Mouse (Mus musculus): ENCODE measurements around the gene Olfr1008. TPM values are rescaled to one million over a fixed set of nuclear protein-coding genes. Genes with fewer than 3 reads are reported as not detected.
"Not testable (repeated sequence)": the region's sequence is repeated elsewhere in the genome, so short reads cannot be mapped to it uniquely, and the experiment has no call there.

The Olfr1008 gene
- not detected in 2 replicates for polyA plus RNA-seq (2015; fragmentation: Nextera tagmentation; extraction: Ambion mirVana)

- Histone ChIP-seq H3K4me1 (replicated peaks) (no peaks in the 10 kb centered on the region), H3K36me3 (no peaks in the 10 kb centered on the region), H3K9ac (no peak within 1 kb of the TSS), H3K4me3 (no peak within 1 kb of the TSS), H3K27ac (replicated peaks) (no peak within 1 kb of the TSS), H3K4me2 (no peak within 1 kb of the TSS), H3K27me3 (no peaks in the 10 kb centered on the region), H3K9me3 (no peaks in the 10 kb centered on the region)
- ATAC-seq (ENCODE audit: low FRiP score, low read depth): no peak
These were observed at the start of gene Olfr1008 for GRCm38 (mm10) chr2:85689131-85689530. Gene Olfr1008, plus strand, starts transcription at chr2:85689431.

DNA sequence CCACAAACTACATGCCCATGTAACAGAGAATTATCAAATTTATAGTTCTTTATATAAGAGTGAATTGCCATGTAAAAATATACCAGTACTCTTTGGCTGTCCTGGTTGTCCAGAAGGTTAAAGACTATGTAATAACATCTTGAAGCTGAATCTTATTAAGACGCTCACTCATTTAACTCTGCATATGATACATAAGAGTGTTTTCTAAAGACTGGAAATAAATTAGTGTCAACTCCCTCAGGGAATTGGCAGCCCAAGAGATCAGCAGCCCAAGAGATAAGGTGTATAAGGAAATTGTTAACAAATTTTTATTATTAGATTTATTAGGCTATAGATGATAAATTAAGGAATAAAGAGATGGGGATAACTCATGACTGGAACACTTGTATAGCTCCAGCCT lies 38.6 kb upstream of the Olfr1008 start, which contains the start of gene Olfr1002:
Gene Olfr1002 (minus strand): TSS at position 101 of the 400 bp plus-strand sequence.
- WGBS: 98% methylated on average over 1 of the region's 1 CpGs
- Histone ChIP-seq H3K4me1 (replicated peaks) (no peaks in the 10 kb centered on the region), H3K9me3 (no peaks in the 10 kb centered on the region), H3K9ac (no peak within 1 kb of the TSS), H3K27ac (replicated peaks) (no peak within 1 kb of the TSS), H3K27me3 (no peaks in the 10 kb centered on the region), H3K4me2 (no peak within 1 kb of the TSS), H3K4me3 (no peak within 1 kb of the TSS), H3K36me3 (no peaks in the 10 kb centered on the region)
- no peak for ATAC-seq (ENCODE audit: low FRiP score, low read depth)

DNA sequence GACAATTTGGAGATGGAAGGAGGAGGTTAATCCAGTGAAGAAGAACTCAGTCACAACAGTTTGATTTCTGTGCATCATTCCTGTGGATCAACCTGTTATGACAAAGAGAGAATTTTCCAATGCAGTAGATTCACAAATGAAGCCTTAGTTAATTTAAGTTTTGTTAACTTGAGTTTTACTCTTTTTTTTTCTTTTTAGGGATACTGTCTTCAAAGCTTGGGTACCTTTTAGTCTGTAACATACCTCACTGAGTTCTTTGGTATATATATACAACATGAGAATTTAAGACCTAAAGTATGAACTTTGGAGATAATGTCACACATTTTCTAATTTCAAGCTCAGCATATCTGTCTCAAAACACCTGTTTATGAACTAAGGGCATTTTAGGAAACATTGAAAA lies 24.9 kb upstream of the Olfr1008 start, which contains the start of gene Olfr154:
Gene Olfr154 (minus strand): TSS at position 101 of the 400 bp plus-strand sequence.
- H3K4me1 ChIP-seq (replicated peaks); ATAC-seq (ENCODE audit: low FRiP score, low read depth); H3K9me3 ChIP-seq; H3K9ac ChIP-seq; H3K4me3 ChIP-seq; H3K4me2 ChIP-seq; H3K27me3 ChIP-seq; H3K27ac ChIP-seq (replicated peaks); H3K36me3 ChIP-seq: not testable (repeated sequence)

GRCm38 (mm10) chr2:85678667-85679066 lies 10.6 kb upstream of the Olfr1008 start, which contains the start of gene Olfr1006:
Gene Olfr1006, minus strand, starts transcription at chr2:85678767.
- ATAC-seq (ENCODE audit: low FRiP score, low read depth): no peak
- Histone ChIP-seq H3K4me2 (no peak within 1 kb of the TSS), H3K4me1 (replicated peaks) (no peaks in the 10 kb centered on the region), H3K9me3 (no peaks in the 10 kb centered on the region), H3K36me3 (no peaks in the 10 kb centered on the region), H3K9ac (no peak within 1 kb of the TSS), H3K27ac (replicated peaks) (no peak within 1 kb of the TSS), H3K27me3 (no peaks in the 10 kb centered on the region), H3K4me3 (no peak within 1 kb of the TSS)

DNA sequence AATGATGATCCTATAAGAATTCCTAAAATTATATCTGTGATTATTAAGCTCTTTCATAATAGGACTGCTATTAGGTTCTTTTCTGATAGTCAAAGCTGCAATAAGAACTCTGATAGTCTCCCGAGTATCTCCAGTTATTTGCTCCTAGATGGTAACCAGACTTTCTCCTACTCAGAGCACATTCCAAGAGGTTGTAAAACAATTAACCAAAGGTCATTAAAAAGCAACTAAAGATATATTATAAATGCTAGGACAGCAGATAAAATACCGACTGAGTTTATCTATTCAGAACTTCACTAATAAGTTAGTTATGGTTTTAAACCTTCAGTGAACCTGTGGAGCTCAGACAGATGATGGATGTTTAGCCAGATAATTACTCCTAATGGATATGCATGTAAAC lies 21.4 kb downstream of the Olfr1008 start:
- not testable (repeated sequence) for H3K27ac ChIP-seq (replicated peaks); ATAC-seq (ENCODE audit: low FRiP score, low read depth)
- 73% methylated on average over 2 of the region's 2 CpGs for WGBS

GRCm38 (mm10) chr2:85711159-85711558 lies 21.9 kb downstream of the Olfr1008 start:
- Histone ChIP-seq H3K27ac (replicated peaks) (no peak overlapping the region), H3K4me2 (no peak overlapping the region), H3K9me3 (no peaks in the 10 kb centered on the region), H3K4me3 (no peak overlapping the region), H3K36me3 (no peaks in the 10 kb centered on the region), H3K4me1 (replicated peaks) (no peaks in the 10 kb centered on the region), H3K27me3 (no peaks in the 10 kb centered on the region), H3K9ac (no peak overlapping the region)
- no peak for ATAC-seq (ENCODE audit: low FRiP score, low read depth)
- 41% methylated on average over 1 of the region's 1 CpGs for WGBS

More for the DNA sequence above, 21.4 kb downstream of the Olfr1008 start:
- not testable (repeated sequence) for H3K4me1 ChIP-seq (replicated peaks); H3K36me3 ChIP-seq; H3K9me3 ChIP-seq; H3K4me3 ChIP-seq; H3K9ac ChIP-seq; H3K4me2 ChIP-seq; H3K27me3 ChIP-seq

GRCm38 (mm10) chr2:85715119-85715518 lies 25.9 kb downstream of the Olfr1008 start, which contains the start of gene Olfr1009:
Gene Olfr1009, plus strand, starts transcription at chr2:85715419.
- ATAC-seq (ENCODE audit: low FRiP score, low read depth): no peak
- no peak within 1 kb of the TSS for H3K4me2 ChIP-seq
- no peak within 1 kb of the TSS for H3K4me3 ChIP-seq
- no peak within 1 kb of the TSS for H3K9ac ChIP-seq
- H3K27me3 ChIP-seq: no peaks in the 10 kb centered on the region
- H3K36me3 ChIP-seq: no peaks in the 10 kb centered on the region
- H3K4me1 ChIP-seq (replicated peaks): no peaks in the 10 kb centered on the region
- WGBS: 85% methylated on average over 1 of the region's 1 CpGs
- no peaks in the 10 kb centered on the region for H3K9me3 ChIP-seq
- H3K27ac ChIP-seq (replicated peaks): no peak within 1 kb of the TSS

DNA sequence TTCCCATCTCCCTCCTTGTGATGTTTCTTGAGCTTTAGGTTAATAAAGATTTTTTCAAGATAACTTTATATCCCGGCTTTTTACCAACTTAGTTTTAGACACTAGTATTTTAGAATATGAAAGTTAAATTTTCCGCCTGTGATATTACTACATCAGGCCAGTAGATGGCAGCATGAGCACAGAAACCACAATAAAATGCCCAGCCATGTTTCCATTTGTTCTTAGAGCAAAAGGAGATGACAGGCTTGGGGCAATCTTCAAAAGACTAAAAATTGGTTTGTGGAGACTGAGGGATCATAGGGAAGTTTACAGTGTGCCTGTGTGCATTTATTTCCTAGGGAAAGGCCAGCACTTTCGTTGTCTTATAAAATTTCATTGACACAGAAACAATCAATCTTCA lies 36.6 kb downstream of the Olfr1008 start:
- no peak overlapping the region for H3K9ac ChIP-seq
- H3K4me2 ChIP-seq: no peak overlapping the region
- 13% methylated on average over 3 of the region's 3 CpGs for WGBS
- no peaks in the 10 kb centered on the region for H3K27me3 ChIP-seq
- H3K4me1 ChIP-seq (replicated peaks): no peaks in the 10 kb centered on the region
- no peaks in the 10 kb centered on the region for H3K36me3 ChIP-seq
- ATAC-seq (ENCODE audit: low FRiP score, low read depth): no peak
- H3K4me3 ChIP-seq: no peak overlapping the region
- no peak overlapping the region for H3K27ac ChIP-seq (replicated peaks)
- no peaks in the 10 kb centered on the region for H3K9me3 ChIP-seq

Other genes with a start within 250 kb of the Olfr1008 start
- gene Olfr995, start 245.8 kb upstream of the Olfr1008 start, polyA plus RNA-seq (2015; fragmentation: Nextera tagmentation; extraction: Ambion mirVana): not detected in 2 replicates
- 0.06 and 0.10 TPM in 2 replicates for gene 4833423E24Rik, start 170.4 kb upstream of the Olfr1008 start, polyA plus RNA-seq (2015; fragmentation: Nextera tagmentation; extraction: Ambion mirVana)
- not detected in 2 replicates for gene Olfr996, start 110.2 kb upstream of the Olfr1008 start, polyA plus RNA-seq (2015; fragmentation: Nextera tagmentation; extraction: Ambion mirVana)
- not detected in 2 replicates for gene Olfr998, start 100.5 kb upstream of the Olfr1008 start, polyA plus RNA-seq (2015; fragmentation: Nextera tagmentation; extraction: Ambion mirVana)
- not detected in 2 replicates for gene Olfr1000, start 77.5 kb upstream of the Olfr1008 start, polyA plus RNA-seq (2015; fragmentation: Nextera tagmentation; extraction: Ambion mirVana)
- gene Olfr1002, start 38.7 kb upstream of the Olfr1008 start, polyA plus RNA-seq (2015; fragmentation: Nextera tagmentation; extraction: Ambion mirVana): not detected in 2 replicates
- not detected in 2 replicates for gene Olfr154, start 25.0 kb upstream of the Olfr1008 start, polyA plus RNA-seq (2015; fragmentation: Nextera tagmentation; extraction: Ambion mirVana)
- gene Olfr1006, start 10.7 kb upstream of the Olfr1008 start, polyA plus RNA-seq (2015; fragmentation: Nextera tagmentation; extraction: Ambion mirVana): not detected in 2 replicates
- gene Olfr1009, start 26.0 kb downstream of the Olfr1008 start, polyA plus RNA-seq (2015; fragmentation: Nextera tagmentation; extraction: Ambion mirVana): not detected in 2 replicates
- not detected in 2 replicates for gene Olfr1012, start 73.3 kb downstream of the Olfr1008 start, polyA plus RNA-seq (2015; fragmentation: Nextera tagmentation; extraction: Ambion mirVana)
- not detected in 2 replicates for gene Olfr1013, start 77.7 kb downstream of the Olfr1008 start, polyA plus RNA-seq (2015; fragmentation: Nextera tagmentation; extraction: Ambion mirVana)
- gene Olfr1014, start 83.3 kb downstream of the Olfr1008 start, polyA plus RNA-seq (2015; fragmentation: Nextera tagmentation; extraction: Ambion mirVana): not detected in 2 replicates
- not detected in 2 replicates for gene Olfr1015, start 92.6 kb downstream of the Olfr1008 start, polyA plus RNA-seq (2015; fragmentation: Nextera tagmentation; extraction: Ambion mirVana)
- gene Olfr1016, start 113.1 kb downstream of the Olfr1008 start, polyA plus RNA-seq (2015; fragmentation: Nextera tagmentation; extraction: Ambion mirVana): not detected in 2 replicates
- gene Olfr1018, start 129.0 kb downstream of the Olfr1008 start, polyA plus RNA-seq (2015; fragmentation: Nextera tagmentation; extraction: Ambion mirVana): not detected in 2 replicates
- not detected in 2 replicates for gene Olfr1019, start 156.1 kb downstream of the Olfr1008 start, polyA plus RNA-seq (2015; fragmentation: Nextera tagmentation; extraction: Ambion mirVana)
- gene Olfr1020, start 157.6 kb downstream of the Olfr1008 start, polyA plus RNA-seq (2015; fragmentation: Nextera tagmentation; extraction: Ambion mirVana): not detected in 2 replicates
- not detected in 2 replicates for gene Olfr1022, start 179.2 kb downstream of the Olfr1008 start, polyA plus RNA-seq (2015; fragmentation: Nextera tagmentation; extraction: Ambion mirVana)
- not detected in 2 replicates for gene Olfr1023, start 196.2 kb downstream of the Olfr1008 start, polyA plus RNA-seq (2015; fragmentation: Nextera tagmentation; extraction: Ambion mirVana)
- gene Olfr1024, start 215.6 kb downstream of the Olfr1008 start, polyA plus RNA-seq (2015; fragmentation: Nextera tagmentation; extraction: Ambion mirVana): not detected in 2 replicates
- gene Olfr1025-ps1, start 225.8 kb downstream of the Olfr1008 start, polyA plus RNA-seq (2015; fragmentation: Nextera tagmentation; extraction: Ambion mirVana): not detected in 2 replicates
- gene Olfr1026, start 232.1 kb downstream of the Olfr1008 start, polyA plus RNA-seq (2015; fragmentation: Nextera tagmentation; extraction: Ambion mirVana): not detected in 2 replicates

All from hindbrain, embryonic 15.5 days (tissue).